Mouse (Mus musculus): ENCODE results near the gene Nudcd3.

Gene Nudcd3

GRCm38 (mm10) chr11:6178673-6179166 is 21.5 kb downstream of the Nudcd3 start:
- peak; percentile 92 for DNase-seq (ENCODE audit: low read depth, low spot score)

GRCm38 (mm10) chr11:6177781-6178420 is 22.3 kb downstream of the Nudcd3 start:
- DNase-seq (ENCODE audit: low read depth, low spot score) = no peak

- no peak for DNase-seq (ENCODE audit: low read depth, low spot score)
Observed at GRCm38 (mm10) chr11:6175506-6175905, 24.7 kb downstream of the Nudcd3 start.

GRCm38 (mm10) chr11:6174719-6175118 is 25.5 kb downstream of the Nudcd3 start:
- no peak for DNase-seq (ENCODE audit: low read depth, low spot score)

- DNase-seq (ENCODE audit: low read depth, low spot score) = peak; percentile 40
Observed at GRCm38 (mm10) chr11:6169041-6169663, 31.1 kb downstream of the Nudcd3 start.

GRCm38 (mm10) chr11:6166351-6166750 is 33.9 kb downstream of the Nudcd3 start:
- DNase-seq (ENCODE audit: low read depth, low spot score) = no peak

GRCm38 (mm10) chr11:6165391-6166081 is 34.7 kb downstream of the Nudcd3 start:
- no peak for DNase-seq (ENCODE audit: low read depth, low spot score)

- no peak for DNase-seq (ENCODE audit: low read depth, low spot score)
Observed at GRCm38 (mm10) chr11:6164781-6165180, 35.4 kb downstream of the Nudcd3 start.

- DNase-seq (ENCODE audit: low read depth, low spot score) = no peak
Observed at GRCm38 (mm10) chr11:6163706-6164105, 36.5 kb downstream of the Nudcd3 start.

- peak; percentile 71 for DNase-seq (ENCODE audit: low read depth, low spot score)
Observed at GRCm38 (mm10) chr11:6163062-6163461, 37.2 kb downstream of the Nudcd3 start.

GRCm38 (mm10) chr11:6161549-6161948 is 38.7 kb downstream of the Nudcd3 start:
- no peak for DNase-seq (ENCODE audit: low read depth, low spot score)

- peak; percentile 70 for DNase-seq (ENCODE audit: low read depth, low spot score)
Observed at GRCm38 (mm10) chr11:6160663-6161271, 39.4 kb downstream of the Nudcd3 start.

GRCm38 (mm10) chr11:6159704-6160275 is 40.4 kb downstream of the Nudcd3 start:
- DNase-seq (ENCODE audit: low read depth, low spot score) = no peak

GRCm38 (mm10) chr11:6158515-6158914 is 41.7 kb downstream of the Nudcd3 start:
- DNase-seq (ENCODE audit: low read depth, low spot score) = no peak

GRCm38 (mm10) chr11:6157119-6157518 is 43.1 kb downstream of the Nudcd3 start:
- no peak for DNase-seq (ENCODE audit: low read depth, low spot score)

- DNase-seq (ENCODE audit: low read depth, low spot score) = no peak
Observed at GRCm38 (mm10) chr11:6156651-6157050, 43.6 kb downstream of the Nudcd3 start.

- peak; percentile 72 for DNase-seq (ENCODE audit: low read depth, low spot score)
Observed at GRCm38 (mm10) chr11:6154211-6154701, 46.0 kb downstream of the Nudcd3 start.

- DNase-seq (ENCODE audit: low read depth, low spot score) = no peak
Observed at GRCm38 (mm10) chr11:6152864-6153263, 47.4 kb downstream of the Nudcd3 start.

GRCm38 (mm10) chr11:6138233-6138950 is 61.8 kb downstream of the Nudcd3 start:
- DNase-seq (ENCODE audit: low read depth, low spot score) = peak; percentile 39

GRCm38 (mm10) chr11:6132886-6133285 is 67.3 kb downstream of the Nudcd3 start:
- no peak for DNase-seq (ENCODE audit: low read depth, low spot score)

GRCm38 (mm10) chr11:6130578-6130977 is 69.6 kb downstream of the Nudcd3 start:
- no peak for DNase-seq (ENCODE audit: low read depth, low spot score)

All from R1 (cell line).